Mouse (Mus musculus): ENCODE measurements around the gene Slc22a12.

DNA sequence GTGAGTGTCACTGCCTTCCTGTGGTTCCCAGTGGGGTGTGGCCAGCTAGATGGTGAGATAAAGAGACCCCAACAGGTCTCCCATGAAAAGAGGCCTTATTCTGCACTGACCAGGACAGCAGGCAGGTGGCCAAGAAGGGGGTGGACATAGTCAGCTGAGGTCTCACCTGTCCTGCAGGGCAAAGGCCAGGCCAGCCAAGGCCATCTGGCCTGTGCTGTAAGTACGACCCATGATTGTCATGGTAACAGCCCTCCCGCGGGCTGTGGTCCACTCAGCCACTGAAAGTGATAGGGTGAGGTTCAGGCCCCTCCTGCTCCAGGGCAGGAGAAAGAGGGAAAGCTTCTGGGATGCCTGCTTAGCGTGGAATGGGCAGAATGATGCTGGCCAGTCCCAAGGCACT is 29.2 kb upstream of the Slc22a12 start:
- no peak for TF ChIP-seq CTCF (IDR thresholded peaks at IDR 0.05; ENCODE audit: control insufficient read depth, insufficient read depth, insufficient read length)
- TF ChIP-seq MAX (IDR thresholded peaks at IDR 0.05), result no peak
- no peak for TF ChIP-seq MYOD1 (IDR thresholded peaks at IDR 0.05; ENCODE audit: control insufficient read depth, insufficient read length, low read depth)
- TF ChIP-seq USF1 (IDR thresholded peaks at IDR 0.05; ENCODE audit: low read depth), result no peak
- no peak for TF ChIP-seq CEBPB (IDR thresholded peaks at IDR 0.05; ENCODE audit: low read depth)

All from C2C12 (cell line).